Mouse (Mus musculus): ENCODE results near the gene Caskin1. TPM values are rescaled to one million over a fixed set of nuclear protein-coding genes. Genes with fewer than 3 reads are reported as not detected.

The Caskin1 gene
- polyA plus RNA-seq, 1 experiment from 2014 or later, result 55.0 TPM

DNA sequence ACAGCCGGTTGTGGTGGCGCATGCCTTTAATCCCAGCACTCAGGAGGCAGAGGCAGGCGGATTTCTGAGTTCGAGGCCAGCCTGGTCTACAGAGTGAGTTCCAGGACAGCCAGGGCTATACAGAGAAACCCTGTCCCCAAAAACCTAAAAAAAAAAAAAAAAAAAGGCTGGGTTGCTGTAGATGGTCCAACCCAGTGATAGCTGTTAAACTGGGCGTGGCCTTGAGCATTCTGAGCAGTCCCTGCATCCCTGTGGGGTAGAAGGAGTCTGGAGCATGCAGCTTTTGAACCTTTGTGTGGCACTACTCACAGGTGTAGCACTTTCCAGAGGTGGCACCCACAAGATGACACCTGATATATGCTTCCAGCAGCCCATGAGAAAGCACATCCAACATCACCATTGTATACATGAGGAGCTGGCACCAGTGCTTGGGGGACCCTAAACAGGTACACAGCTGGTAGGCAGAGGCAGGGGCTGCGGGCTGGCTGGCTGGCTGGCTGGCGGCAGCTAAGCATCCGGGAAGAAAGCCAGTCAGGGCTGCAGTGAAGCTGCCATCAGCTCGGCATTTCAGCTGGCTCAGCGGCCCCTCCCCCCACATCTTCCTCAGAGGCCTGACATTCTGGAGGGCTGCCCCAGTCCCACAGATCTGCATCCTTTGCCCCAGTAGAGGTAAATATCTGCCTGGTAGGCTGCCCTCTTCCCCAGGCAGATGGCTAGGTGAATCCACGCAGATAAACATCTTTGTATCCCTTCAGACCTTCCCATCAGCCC lies 3.1 kb upstream of the Caskin1 start:
- 42% methylated on average over 11 of the region's 11 CpGs for WGBS
- Histone ChIP-seq H3K36me3 (no peaks in the 10 kb centered on the region), H3K4me1 (replicated peaks) (peaks cover 31% of the 10 kb centered on the region), H3K9me3 (no peaks in the 10 kb centered on the region), H3K27me3 (no peaks in the 10 kb centered on the region), H3K27ac (replicated peaks) (peak overlapping the region; percentile 74), H3K4me2 (peak overlapping the region; percentile 12; the same call in 1 of the 2 replicates), H3K4me3 (no peak overlapping the region), H3K9ac (peak overlapping the region; percentile 15; the same call in 1 of the 2 replicates)
- no peak for ATAC-seq (ENCODE audit: low FRiP score, low read depth)

- Histone ChIP-seq H3K4me3 (peak overlapping the region; percentile 90), H3K27ac (replicated peaks) (peak overlapping the region; percentile 97), H3K9me3 (no peaks in the 10 kb centered on the region), H3K36me3 (no peaks in the 10 kb centered on the region), H3K4me1 (replicated peaks) (peaks cover 41% of the 10 kb centered on the region), H3K9ac (peak overlapping the region; percentile 97), H3K4me2 (peak overlapping the region; percentile 76), H3K27me3 (no peaks in the 10 kb centered on the region)
- WGBS, result under 1% methylated on average over 56 of the region's 81 CpGs
- ATAC-seq (ENCODE audit: low FRiP score, low read depth), result peak; percentile 77
These were observed 362 bp downstream of the Caskin1 start for GRCm38 (mm10) chr17:24488662-24489264.

DNA sequence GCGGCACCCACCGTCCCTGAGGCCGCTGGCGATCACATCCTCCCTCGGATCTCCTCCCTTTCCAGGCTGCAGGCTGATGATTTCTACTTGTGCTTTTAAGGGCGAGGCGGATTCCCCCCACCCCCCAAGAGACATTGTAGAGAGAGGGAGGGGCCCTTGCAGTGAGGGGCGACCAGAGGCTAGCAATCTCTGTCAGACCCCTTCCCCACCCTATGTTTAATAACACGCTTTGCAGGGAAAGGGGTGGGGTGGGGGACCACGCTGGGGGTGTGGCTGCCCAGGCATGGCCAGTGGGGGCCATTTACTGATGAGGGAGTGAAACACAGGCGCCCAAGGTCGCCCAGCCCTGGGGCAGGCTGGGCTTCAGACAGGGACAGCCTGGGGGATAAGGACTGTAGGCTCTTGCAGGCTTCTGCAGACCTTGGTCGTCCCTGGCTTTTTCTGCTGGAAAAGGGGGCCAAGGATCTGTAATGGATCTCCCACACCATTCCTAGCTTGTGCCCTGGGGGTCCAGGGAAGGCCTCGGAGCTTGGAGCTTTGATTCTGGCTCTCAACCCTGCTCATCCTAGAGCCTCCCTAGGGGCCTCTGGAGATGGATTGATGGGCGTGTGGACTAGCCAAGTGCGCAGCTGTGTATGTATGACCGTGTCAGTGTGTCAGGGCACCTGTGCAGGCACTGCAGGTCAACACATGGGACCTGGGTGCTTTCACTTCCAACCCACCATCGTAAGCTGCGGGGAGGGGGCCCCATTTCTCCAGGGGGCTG lies 1.0 kb downstream of the Caskin1 start:
- no peaks in the 10 kb centered on the region for H3K36me3 ChIP-seq
- 11% methylated on average over 19 of the region's 19 CpGs for WGBS
- H3K4me1 ChIP-seq (replicated peaks), result peaks cover 41% of the 10 kb centered on the region
- H3K9me3 ChIP-seq, result no peaks in the 10 kb centered on the region
- peak overlapping the region; percentile 90 for H3K4me3 ChIP-seq
- H3K9ac ChIP-seq, result peak overlapping the region; percentile 97
- peak overlapping the region; percentile 76 for H3K4me2 ChIP-seq
- peak; percentile 52 for ATAC-seq (ENCODE audit: low FRiP score, low read depth)
- H3K27ac ChIP-seq (replicated peaks), result peak overlapping the region; percentile 97
- no peaks in the 10 kb centered on the region for H3K27me3 ChIP-seq

- WGBS, result 60% methylated on average over 4 of the region's 4 CpGs
- peaks cover under 1% of the 10 kb centered on the region; the same call in 1 of the 2 replicates for H3K36me3 ChIP-seq
- no peaks in the 10 kb centered on the region for H3K27me3 ChIP-seq
- peak overlapping the region; percentile 97 for H3K27ac ChIP-seq (replicated peaks)
- H3K9ac ChIP-seq, result peak overlapping the region; percentile 97; the same call in 1 of the 2 replicates
- ATAC-seq (ENCODE audit: low FRiP score, low read depth), result no peak
- peak overlapping the region; percentile 90 for H3K4me3 ChIP-seq
- peak overlapping the region; percentile 76 for H3K4me2 ChIP-seq
- peaks cover 47% of the 10 kb centered on the region for H3K4me1 ChIP-seq (replicated peaks)
- H3K9me3 ChIP-seq, result no peaks in the 10 kb centered on the region
These were observed 2.0 kb downstream of the Caskin1 start for GRCm38 (mm10) chr17:24490399-24490798.

- H3K27me3 ChIP-seq, result no peaks in the 10 kb centered on the region
- peak overlapping the region; percentile 67 for H3K27ac ChIP-seq (replicated peaks)
- no peak overlapping the region for H3K4me3 ChIP-seq
- peak; percentile 62; the same call in 1 of the 2 replicates for ATAC-seq (ENCODE audit: low FRiP score, low read depth)
- 41% methylated on average over 2 of the region's 2 CpGs for WGBS
- no peaks in the 10 kb centered on the region for H3K9me3 ChIP-seq
- H3K4me1 ChIP-seq (replicated peaks), result peaks cover 33% of the 10 kb centered on the region
- H3K4me2 ChIP-seq, result no peak overlapping the region
- H3K9ac ChIP-seq, result no peak overlapping the region
- H3K36me3 ChIP-seq, result peaks cover 41% of the 10 kb centered on the region
These were observed 6.4 kb downstream of the Caskin1 start for GRCm38 (mm10) chr17:24494627-24495335.

- ATAC-seq (ENCODE audit: low FRiP score, low read depth), result peak; percentile 31; the same call in 1 of the 2 replicates
- no peak overlapping the region for H3K4me3 ChIP-seq
- peaks cover 26% of the 10 kb centered on the region for H3K4me1 ChIP-seq (replicated peaks)
- no peak overlapping the region for H3K4me2 ChIP-seq
- H3K9ac ChIP-seq, result no peak overlapping the region
- H3K27me3 ChIP-seq, result no peaks in the 10 kb centered on the region
- H3K27ac ChIP-seq (replicated peaks), result peak overlapping the region; percentile 67
- H3K9me3 ChIP-seq, result no peaks in the 10 kb centered on the region
- peaks cover 44% of the 10 kb centered on the region for H3K36me3 ChIP-seq
- WGBS, result 65% methylated on average over 3 of the region's 3 CpGs
These were observed 7.0 kb downstream of the Caskin1 start for GRCm38 (mm10) chr17:24495443-24495842.

GRCm38 (mm10) chr17:24496026-24496425 lies 7.6 kb downstream of the Caskin1 start:
- H3K9me3 ChIP-seq, result no peaks in the 10 kb centered on the region
- no peak overlapping the region for H3K9ac ChIP-seq
- no peak overlapping the region for H3K4me3 ChIP-seq
- no peak overlapping the region for H3K27ac ChIP-seq (replicated peaks)
- no peak for ATAC-seq (ENCODE audit: low FRiP score, low read depth)
- H3K4me1 ChIP-seq (replicated peaks), result peaks cover 20% of the 10 kb centered on the region
- H3K36me3 ChIP-seq, result peaks cover 46% of the 10 kb centered on the region
- no peak overlapping the region for H3K4me2 ChIP-seq
- 81% methylated on average over 1 of the region's 1 CpGs for WGBS
- H3K27me3 ChIP-seq, result no peaks in the 10 kb centered on the region

DNA sequence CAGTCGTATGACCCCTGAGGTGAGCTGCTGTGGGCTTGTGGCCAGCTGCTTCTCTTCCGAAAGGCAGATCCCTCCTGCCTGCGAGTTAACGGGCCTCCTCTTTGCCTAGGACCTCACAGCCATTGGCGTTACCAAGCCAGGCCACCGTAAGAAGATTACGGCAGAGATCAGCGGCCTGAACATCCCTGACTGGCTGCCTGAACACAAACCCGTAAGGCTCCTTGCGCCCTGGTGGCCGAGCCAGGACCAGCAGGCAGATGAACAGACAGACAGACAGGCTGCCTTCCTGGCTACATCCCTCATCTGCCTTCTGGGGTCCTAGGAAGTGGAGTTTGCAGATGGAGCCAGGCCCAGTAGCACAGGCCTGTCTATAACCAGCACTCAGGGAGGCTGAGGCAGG lies 13.8 kb downstream of the Caskin1 start:
- no peak overlapping the region for H3K4me2 ChIP-seq
- no peaks in the 10 kb centered on the region for H3K9me3 ChIP-seq
- peaks cover 80% of the 10 kb centered on the region for H3K36me3 ChIP-seq
- WGBS, result 44% methylated on average over 11 of the region's 11 CpGs
- H3K4me3 ChIP-seq, result no peak overlapping the region
- no peak for ATAC-seq (ENCODE audit: low FRiP score, low read depth)
- no peak overlapping the region for H3K27ac ChIP-seq (replicated peaks)
- H3K9ac ChIP-seq, result no peak overlapping the region
- no peaks in the 10 kb centered on the region for H3K27me3 ChIP-seq
- H3K4me1 ChIP-seq (replicated peaks), result peaks cover 5% of the 10 kb centered on the region; the same call in 1 of the 2 replicates

GRCm38 (mm10) chr17:24504085-24504484 lies 15.7 kb downstream of the Caskin1 start:
- Histone ChIP-seq H3K9me3 (no peaks in the 10 kb centered on the region), H3K4me2 (no peak overlapping the region), H3K27ac (replicated peaks) (no peak overlapping the region), H3K27me3 (no peaks in the 10 kb centered on the region), H3K36me3 (peaks cover 73% of the 10 kb centered on the region), H3K4me3 (no peak overlapping the region), H3K4me1 (replicated peaks) (peaks cover 6% of the 10 kb centered on the region; the same call in 1 of the 2 replicates), H3K9ac (no peak overlapping the region)
- 93% methylated on average over 10 of the region's 10 CpGs for WGBS
- ATAC-seq (ENCODE audit: low FRiP score, low read depth), result no peak

- no peaks in the 10 kb centered on the region for H3K9me3 ChIP-seq
- no peak overlapping the region for H3K4me3 ChIP-seq
- no peak overlapping the region for H3K9ac ChIP-seq
- ATAC-seq (ENCODE audit: low FRiP score, low read depth), result no peak
- peaks cover 6% of the 10 kb centered on the region; the same call in 1 of the 2 replicates for H3K4me1 ChIP-seq (replicated peaks)
- no peak overlapping the region for H3K4me2 ChIP-seq
- H3K36me3 ChIP-seq, result peaks cover 76% of the 10 kb centered on the region
- H3K27ac ChIP-seq (replicated peaks), result no peak overlapping the region
- 91% methylated on average over 30 of the region's 30 CpGs for WGBS
- H3K27me3 ChIP-seq, result no peaks in the 10 kb centered on the region
These were observed 17.0 kb downstream of the Caskin1 start for GRCm38 (mm10) chr17:24505286-24505955.

Data from hindbrain, embryonic 15.5 days (tissue).